Mouse (Mus musculus) forebrain, embryonic 11.5 days (tissue): ENCODE results near the gene Srgap1. TPM values are rescaled to one million over a fixed set of nuclear protein-coding genes. Genes with fewer than 3 reads are reported as not detected.

Experiments used
- ATAC-seq: fragments of 200-750 bp; cut with Nextera tagmentation; replicated peaks from 2 replicates; pipeline ENCODE4 v1.8.0; 2017; ENCODE audit warnings: moderate TSS enrichment; ENCODE audit not compliant: low FRiP score
- DNase-seq: peaks from one replicate; pipeline ENCODE4 v3.0.0-alpha.2; 2017; ENCODE audit warnings: low spot score
- H3K27ac ChIP-seq: fragments of 300-500 bp; sonication (generic); 2 replicates; pipeline ENCODE4 v1.5.1; 2014; ENCODE audit warnings: low read depth, low read length
- H3K27me3 ChIP-seq: fragments of 300-500 bp; sonication (generic); 2 replicates; pipeline ENCODE4 v1.6.1; 2014; ENCODE audit warnings: mild to moderate bottlenecking, low read length, mixed read lengths; ENCODE audit not compliant: control insufficient read depth, insufficient read depth
- H3K36me3 ChIP-seq: fragments of 300-500 bp; sonication (generic); 2 replicates; pipeline ENCODE4 v1.6.1; 2014; ENCODE audit warnings: mild to moderate bottlenecking, low read length, moderate library complexity, mixed read lengths; ENCODE audit not compliant: control insufficient read depth, insufficient read depth
- H3K4me1 ChIP-seq: fragments of 300-500 bp; sonication (generic); replicated peaks from 2 replicates; pipeline ENCODE4 v1.6.1; 2014; ENCODE audit warnings: low read length, mixed read lengths; ENCODE audit not compliant: control insufficient read depth, insufficient read depth
- H3K4me2 ChIP-seq: fragments of 300-500 bp; sonication (generic); 2 replicates; pipeline ENCODE4 v1.6.1; 2014; ENCODE audit warnings: low read depth, mild to moderate bottlenecking, low read length, moderate library complexity, mixed read lengths; ENCODE audit not compliant: severe bottlenecking
- H3K4me3 ChIP-seq: fragments of 300-500 bp; sonication (generic); 2 replicates; pipeline ENCODE4 v1.5.1; 2014; ENCODE audit warnings: low read depth, low read length
- H3K9ac ChIP-seq: fragments of 300-500 bp; sonication (generic); 2 replicates; pipeline ENCODE4 v1.6.1; 2014; ENCODE audit warnings: low read length
- H3K9me3 ChIP-seq: fragments of 300-500 bp; sonication (generic); 2 replicates; pipeline ENCODE4 v1.6.1; 2016; ENCODE audit warnings: low read length, mixed read lengths; ENCODE audit not compliant: control insufficient read depth
- WGBS: fragments of 180-500 bp; shearing (Covaris S2); extraction: QIAGEN DNeasy Blood & Tissue Kit; methylation state at CpG from one replicate; pipeline ENCODE4 v1.1.7; 2014; 5-methylcytosine and 5-hydroxymethylcytosine counted together
- polyA plus RNA-seq: library from polyadenylated mRNA; unstranded; fragments of >200 nt; fragmentation: Nextera tagmentation; extraction: Ambion mirVana; gene quantifications from 2 replicates; pipeline ENCODE4 v1.2.1, GENCODE M21; 2014

The Srgap1 gene
- polyA plus RNA-seq, 1 experiment from 2014 or later: 12.0 TPM

DNA sequence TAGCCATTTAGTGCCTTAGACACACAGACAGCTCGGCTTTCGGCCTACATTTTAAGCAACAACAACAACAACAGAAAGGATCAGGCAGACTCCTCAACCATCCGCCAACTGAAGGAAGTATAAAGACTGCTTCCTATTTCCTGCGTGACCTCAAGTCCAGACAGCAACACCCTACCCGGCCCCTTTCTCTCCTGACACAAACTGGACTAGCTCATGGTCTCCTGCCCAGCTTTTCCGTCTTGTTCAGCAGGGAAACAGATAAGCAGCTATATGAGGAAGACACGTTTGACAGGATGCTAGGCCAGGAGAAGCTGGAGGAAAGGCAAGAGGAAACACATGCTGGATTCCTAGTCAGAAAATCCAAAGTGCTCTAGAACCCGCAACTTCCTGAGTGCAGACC, 75.5 kb downstream of the Srgap1 start:
- no peak overlapping the region for H3K9ac ChIP-seq
- DNase-seq (no peak), ATAC-seq (no peak)
- peaks cover 4% of the 10 kb centered on the region; the same call in 1 of the 2 replicates for H3K4me1 ChIP-seq
- H3K4me2 ChIP-seq: no peak overlapping the region
- H3K36me3 ChIP-seq: no peaks in the 10 kb centered on the region
- H3K4me3 ChIP-seq: no peak overlapping the region
- H3K27me3 ChIP-seq: no peaks in the 10 kb centered on the region
- 61% methylated on average over 8 of the region's 8 CpGs for WGBS
- H3K27ac ChIP-seq: no peak overlapping the region
- H3K9me3 ChIP-seq: no peaks in the 10 kb centered on the region

GRCm38 (mm10) chr10:121970912-121971311, 76.2 kb downstream of the Srgap1 start:
- H3K27ac ChIP-seq: no peak overlapping the region
- DNase-seq: no peak
- H3K4me3 ChIP-seq: no peak overlapping the region
- no peaks in the 10 kb centered on the region for H3K9me3 ChIP-seq
- peaks cover 4% of the 10 kb centered on the region; the same call in 1 of the 2 replicates for H3K4me1 ChIP-seq
- H3K27me3 ChIP-seq: no peaks in the 10 kb centered on the region
- 77% methylated on average over 6 of the region's 6 CpGs for WGBS
- no peak for ATAC-seq
- no peaks in the 10 kb centered on the region for H3K36me3 ChIP-seq
- no peak overlapping the region for H3K9ac ChIP-seq
- H3K4me2 ChIP-seq: no peak overlapping the region

GRCm38 (mm10) chr10:121964114-121964513, 83.0 kb downstream of the Srgap1 start:
- no peaks in the 10 kb centered on the region for H3K36me3 ChIP-seq
- H3K9me3 ChIP-seq: no peaks in the 10 kb centered on the region
- WGBS: 91% methylated on average over 10 of the region's 10 CpGs
- H3K9ac ChIP-seq: no peak overlapping the region
- no peak overlapping the region for H3K4me3 ChIP-seq
- no peaks in the 10 kb centered on the region for H3K27me3 ChIP-seq
- ATAC-seq (no peak), DNase-seq (no peak)
- H3K4me2 ChIP-seq: no peak overlapping the region
- H3K4me1 ChIP-seq: no peaks in the 10 kb centered on the region
- H3K27ac ChIP-seq: no peak overlapping the region

- H3K36me3 ChIP-seq: no peaks in the 10 kb centered on the region
- no peak overlapping the region for H3K4me2 ChIP-seq
- ATAC-seq (no peak), DNase-seq (no peak)
- no peaks in the 10 kb centered on the region for H3K27me3 ChIP-seq
- WGBS: 80% methylated on average over 4 of the region's 4 CpGs
- H3K4me3 ChIP-seq: no peak overlapping the region
- no peak overlapping the region for H3K27ac ChIP-seq
- H3K9ac ChIP-seq: no peak overlapping the region
- no peaks in the 10 kb centered on the region for H3K4me1 ChIP-seq
- no peaks in the 10 kb centered on the region for H3K9me3 ChIP-seq
Measured at GRCm38 (mm10) chr10:121962053-121962452, 85.1 kb downstream of the Srgap1 start.

GRCm38 (mm10) chr10:121961121-121961893, 85.8 kb downstream of the Srgap1 start:
- DNase-seq (no peak), ATAC-seq (no peak)
- no peaks in the 10 kb centered on the region for H3K27me3 ChIP-seq
- H3K4me3 ChIP-seq: no peak overlapping the region
- no peaks in the 10 kb centered on the region for H3K4me1 ChIP-seq
- no peaks in the 10 kb centered on the region for H3K36me3 ChIP-seq
- no peak overlapping the region for H3K27ac ChIP-seq
- H3K9ac ChIP-seq: no peak overlapping the region
- no peaks in the 10 kb centered on the region for H3K9me3 ChIP-seq
- H3K4me2 ChIP-seq: no peak overlapping the region
- WGBS: 76% methylated on average over 11 of the region's 11 CpGs

GRCm38 (mm10) chr10:121958741-121959140, 88.4 kb downstream of the Srgap1 start:
- Histone ChIP-seq H3K9ac (no peak overlapping the region), H3K27me3 (no peaks in the 10 kb centered on the region), H3K4me3 (no peak overlapping the region), H3K9me3 (no peaks in the 10 kb centered on the region), H3K4me2 (no peak overlapping the region), H3K36me3 (no peaks in the 10 kb centered on the region), H3K27ac (no peak overlapping the region), H3K4me1 (no peaks in the 10 kb centered on the region)
- ATAC-seq: no peak
- WGBS: 90% methylated on average over 8 of the region's 8 CpGs
- DNase-seq: no peak

DNA sequence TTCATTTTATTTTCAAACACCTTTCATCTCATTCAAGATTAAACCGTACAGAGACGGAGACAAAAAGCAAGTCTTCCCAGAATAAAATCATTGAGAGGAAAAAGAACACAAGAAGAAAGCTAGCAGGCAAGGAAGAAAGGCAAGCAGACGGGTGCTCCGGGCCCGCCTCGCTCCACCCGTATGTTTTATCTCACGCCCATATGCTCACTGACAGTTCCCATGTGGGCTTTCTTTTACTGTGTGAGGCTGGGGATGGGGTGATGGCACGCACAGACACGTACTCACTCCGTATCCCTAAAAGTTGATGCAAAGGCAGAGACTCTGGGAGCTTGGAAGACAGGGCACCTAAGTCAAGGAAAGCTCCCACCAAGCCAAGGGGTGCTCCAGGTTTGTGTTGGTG, 90.6 kb downstream of the Srgap1 start:
- Histone ChIP-seq H3K27me3 (no peaks in the 10 kb centered on the region), H3K27ac (no peak overlapping the region), H3K4me1 (no peaks in the 10 kb centered on the region), H3K36me3 (no peaks in the 10 kb centered on the region), H3K4me3 (no peak overlapping the region), H3K4me2 (no peak overlapping the region), H3K9me3 (no peaks in the 10 kb centered on the region), H3K9ac (no peak overlapping the region)
- ATAC-seq (no peak), DNase-seq (no peak)
- 81% methylated on average over 11 of the region's 11 CpGs for WGBS

DNA sequence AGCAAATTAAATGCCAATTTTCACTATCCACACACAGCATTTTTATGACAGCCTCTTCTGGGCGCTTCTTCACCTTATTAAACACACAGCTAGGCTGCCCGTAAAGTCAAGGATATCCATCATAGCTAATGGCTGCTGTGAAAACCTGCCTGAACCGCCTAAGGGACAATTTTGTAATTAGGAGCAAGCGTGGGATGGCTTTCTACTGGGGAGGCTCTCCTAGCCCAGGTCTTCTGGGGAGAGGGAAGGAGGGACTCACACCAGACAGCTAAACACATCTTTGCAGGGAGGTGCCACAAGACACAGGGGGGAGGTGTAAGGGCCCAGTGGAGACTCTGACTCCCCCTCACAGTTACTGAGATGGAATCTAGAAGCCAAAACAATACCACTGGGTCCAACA, 91.4 kb downstream of the Srgap1 start:
- Histone ChIP-seq H3K4me1 (no peaks in the 10 kb centered on the region), H3K9ac (no peak overlapping the region), H3K9me3 (no peaks in the 10 kb centered on the region), H3K27ac (no peak overlapping the region), H3K4me3 (no peak overlapping the region), H3K27me3 (no peaks in the 10 kb centered on the region), H3K36me3 (no peaks in the 10 kb centered on the region), H3K4me2 (no peak overlapping the region)
- DNase-seq (no peak), ATAC-seq (no peak)
- WGBS: 90% methylated on average over 4 of the region's 4 CpGs

DNA sequence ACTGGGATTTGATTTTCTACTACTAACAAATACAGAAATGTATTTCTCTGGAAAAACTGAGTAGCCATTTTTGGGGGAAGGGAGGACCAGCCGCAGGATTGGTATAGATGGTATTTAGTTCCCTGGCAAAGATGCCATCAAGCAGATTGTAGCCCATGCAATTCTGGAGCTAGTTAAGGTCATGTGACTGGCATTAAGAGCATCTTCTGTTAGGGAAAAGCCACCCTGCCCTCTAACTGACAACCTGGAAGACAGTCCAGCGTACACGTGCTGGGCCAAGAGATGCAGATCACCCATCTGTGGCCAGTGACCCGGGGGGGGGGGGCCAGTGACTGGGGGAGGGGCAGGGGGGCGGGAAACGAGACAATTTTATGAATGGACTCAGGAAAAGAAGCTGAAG, 92.2 kb downstream of the Srgap1 start:
- Histone ChIP-seq H3K9ac (no peak overlapping the region), H3K4me1 (no peaks in the 10 kb centered on the region), H3K27ac (no peak overlapping the region), H3K27me3 (no peaks in the 10 kb centered on the region), H3K4me3 (no peak overlapping the region), H3K4me2 (no peak overlapping the region), H3K36me3 (no peaks in the 10 kb centered on the region), H3K9me3 (no peaks in the 10 kb centered on the region)
- ATAC-seq: no peak; the same call in 1 of the 2 replicates
- DNase-seq: no peak
- 92% methylated on average over 6 of the region's 6 CpGs for WGBS
